Mouse (Mus musculus): Measurements from ENCODE around the gene Brms1. TPM values are rescaled to one million over a fixed set of nuclear protein-coding genes. Genes with fewer than 3 reads are reported as not detected.
A peak's percentile ranks its signal among the peaks of the same experiment; 100 is the strongest.
"Not testable (repeated sequence)": the region's sequence is repeated elsewhere in the genome, so short reads cannot be mapped to it uniquely, and the experiment has no call there.

The Brms1 gene
- 10 to 100 TPM; 11.5 to 14.1 TPM for total RNA-seq (2021)
- long read RNA-seq, experiment 1, transcript Brms1-201 (10 exons, 1,388 nt) = major isoform, 11 of 14 reads
- long read RNA-seq, experiment 1, partial matches to known transcripts = 0 of 14 reads
- long read RNA-seq, experiment 1, other reads (novel, unspliced or antisense) = 2 of 14 reads
- long read RNA-seq, experiment 2, transcript Brms1-201 (10 exons, 1,388 nt) = major isoform, 21 of 24 reads
- long read RNA-seq, experiment 2, partial matches to known transcripts = 0 of 24 reads
- long read RNA-seq, experiment 2, other reads (novel, unspliced or antisense) = 2 of 24 reads

DNA sequence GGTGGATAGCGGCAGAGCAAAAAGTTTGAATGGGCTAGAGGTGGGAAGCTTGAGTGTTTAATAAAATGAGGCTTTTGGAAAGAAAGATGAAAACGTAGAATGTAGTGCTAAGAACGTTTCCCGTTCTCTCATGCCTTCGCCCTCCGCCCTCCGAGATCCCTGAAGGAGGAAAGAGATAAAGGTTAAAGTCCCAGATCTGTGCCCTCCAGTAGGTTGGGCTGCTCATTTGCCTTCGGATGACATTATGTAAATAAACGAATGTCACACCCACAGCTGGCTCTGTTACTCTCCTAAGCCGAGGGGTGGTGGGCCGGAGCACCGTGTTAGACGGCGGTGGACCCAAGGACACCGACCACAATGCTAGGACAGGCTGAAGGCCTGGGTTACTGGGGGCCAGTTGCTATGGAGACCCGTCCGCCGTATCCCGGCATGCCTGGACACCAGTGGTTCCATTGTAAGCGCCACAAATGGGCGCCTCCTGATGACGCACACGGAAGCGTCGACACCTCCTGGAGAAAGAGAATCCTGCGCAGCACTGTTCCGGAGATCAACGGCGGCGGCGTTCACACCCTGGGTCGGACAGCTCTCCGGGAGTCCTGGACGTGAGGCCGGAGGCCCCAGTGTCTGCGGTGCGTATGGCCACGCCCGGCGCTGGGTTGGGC lies at the start of gene Brms1:
Brms1 (plus strand) TSS at position 493 of the 662 bp plus-strand sequence.
- intact Hi-C loops (cut with DNase I) = no loop called here
- peak; percentile 85 to 86 for DNase-seq

GRCm38 (mm10) chr19:4992371-4992770 lies 48.8 kb upstream of the Brms1 start:
- intact Hi-C loops (cut with DNase I) = no loop called here
- no peak for DNase-seq

- intact Hi-C loops (cut with DNase I) = no loop called here
- DNase-seq = peak; percentile 54 to 70
Measured at GRCm38 (mm10) chr19:4992904-4993303, 48.2 kb upstream of the Brms1 start.

GRCm38 (mm10) chr19:4994043-4994442 lies 47.1 kb upstream of the Brms1 start:
- no peak for DNase-seq
- intact Hi-C loops (cut with DNase I) = no loop called here

DNA sequence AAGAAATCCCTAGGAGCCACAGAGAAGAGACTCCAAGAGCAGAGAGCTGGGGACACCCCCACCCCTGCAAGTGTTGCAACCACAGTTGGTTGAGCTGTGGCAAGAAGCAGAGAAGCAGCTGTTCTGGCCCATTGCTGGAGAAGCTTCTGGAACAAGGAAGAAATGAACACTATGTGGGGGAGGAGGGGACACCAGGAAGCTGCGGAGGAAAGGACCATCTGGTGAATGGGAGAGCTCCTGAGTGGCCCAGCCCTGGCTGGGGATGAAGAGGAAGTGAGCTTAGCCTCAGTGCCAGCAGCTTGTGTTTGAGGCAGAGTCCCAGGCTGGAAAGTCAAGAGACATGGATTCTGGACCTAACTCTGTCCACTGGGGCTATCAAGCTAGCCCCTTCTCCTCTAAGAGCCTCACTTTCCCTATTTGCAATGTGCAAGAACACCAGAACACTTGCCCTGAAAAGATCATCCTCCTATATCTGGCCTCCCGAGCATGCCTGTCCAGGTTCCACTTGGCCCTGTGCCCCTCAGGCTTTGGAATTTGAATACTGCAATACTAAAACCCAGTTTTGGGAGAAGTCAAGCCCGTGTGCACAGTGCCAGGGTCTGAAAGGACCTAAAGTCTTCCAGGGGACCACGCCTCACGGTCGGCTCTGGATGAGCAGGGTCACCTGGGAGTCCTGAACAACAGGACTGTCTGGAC lies 41.6 kb upstream of the Brms1 start:
- DNase-seq = no peak
- intact Hi-C loops (cut with DNase I) = loop anchor here (10.0 kb wide), 1 partner anchor 245 kb away; the partner anchor contains the start of gene Rbm4b

DNA sequence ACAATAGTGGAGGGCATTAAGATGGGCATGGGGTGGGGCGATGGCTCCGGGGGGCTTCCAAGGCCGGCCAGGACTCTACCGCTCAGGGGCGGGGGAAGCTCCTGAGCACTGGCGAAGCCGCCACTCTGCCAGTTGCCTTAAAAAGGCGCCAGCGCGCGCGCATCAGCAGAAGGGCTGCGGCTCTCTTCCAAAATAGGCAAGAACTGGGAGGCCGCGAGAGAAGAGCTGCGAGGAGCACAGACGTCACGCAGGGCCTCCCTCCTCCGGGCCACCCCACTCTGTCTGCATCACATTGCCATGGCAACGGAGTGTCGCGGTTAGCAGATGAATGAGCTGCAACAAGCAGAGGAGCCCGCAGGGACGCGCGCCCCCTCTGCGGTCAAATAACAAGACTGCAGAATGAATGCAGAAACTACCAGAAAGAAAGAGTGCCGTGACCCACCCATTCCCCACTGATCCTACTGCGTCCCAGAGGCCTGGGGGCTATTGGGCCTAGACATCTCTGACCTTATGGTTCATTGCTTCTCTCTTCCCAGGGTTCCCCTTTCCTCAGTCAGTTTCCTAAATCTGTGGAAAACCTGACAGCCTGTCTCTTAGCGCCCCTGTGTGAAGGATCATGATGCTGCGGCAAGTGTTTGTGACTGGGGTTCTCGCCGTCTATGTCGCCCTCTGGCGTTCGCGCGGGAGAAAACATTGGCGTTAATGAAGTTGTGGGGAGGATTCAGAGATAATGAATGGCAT lies 39.3 kb upstream of the Brms1 start:
- intact Hi-C loops (cut with DNase I) = loop anchor here (1.0 to 10.0 kb wide), 2 partner anchors 21 to 247 kb away; partner anchors contain the start of gene Rbm4b
- DNase-seq = peak; percentile 57 to 64

DNA sequence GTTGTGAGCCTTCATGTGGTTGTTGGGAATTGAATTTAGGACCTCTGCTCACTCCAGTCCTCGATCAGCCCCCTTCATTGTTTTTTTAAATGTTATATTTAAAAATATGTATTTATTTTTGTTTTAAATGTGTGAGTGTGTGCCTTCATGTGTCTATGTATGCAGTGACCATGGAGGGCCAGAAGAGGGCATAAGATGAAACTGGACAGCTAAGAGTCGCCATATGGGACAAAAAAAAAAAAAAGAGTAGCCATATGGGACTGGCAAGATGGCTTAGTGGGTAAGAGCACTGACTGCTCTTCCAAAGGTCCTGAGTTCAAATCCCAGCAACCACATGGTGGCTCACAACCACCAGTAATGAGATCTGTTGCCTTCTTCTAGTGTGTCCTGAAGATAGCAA lies 37.5 kb upstream of the Brms1 start:
- intact Hi-C loops (cut with DNase I) = loop anchor here (10.0 kb wide), 1 partner anchor 249 kb away; the partner anchor contains the start of gene Rbm4b

GRCm38 (mm10) chr19:5004925-5005324 lies 36.2 kb upstream of the Brms1 start:
- no peak for DNase-seq
- intact Hi-C loops (cut with DNase I) = loop anchor here (5.0 to 10.0 kb wide), 2 partner anchors 33 to 250 kb away; partner anchors contain the start of gene Rbm4b

More for the DNA sequence above, 37.5 kb upstream of the Brms1 start:
- not testable (repeated sequence) for DNase-seq

DNA sequence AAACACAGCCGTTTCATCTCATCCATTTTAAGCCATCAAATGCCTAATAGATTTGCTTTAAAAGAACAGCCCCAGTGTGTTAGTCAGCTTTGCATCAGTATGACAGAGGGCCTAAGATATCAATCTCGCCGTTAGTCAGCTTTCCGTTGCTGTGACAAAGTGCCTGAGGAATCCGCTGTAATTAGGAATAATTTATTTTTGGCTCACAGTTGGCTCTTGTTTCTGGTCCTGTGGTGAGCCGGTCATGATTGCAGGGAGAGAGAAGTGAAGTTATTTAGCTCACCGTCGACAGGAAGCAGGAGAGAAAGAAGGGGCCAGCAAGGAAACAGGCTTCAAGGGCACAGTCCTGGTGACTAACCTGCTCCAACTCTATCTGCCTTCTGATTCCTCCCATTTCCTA lies 28.0 kb upstream of the Brms1 start:
- no peak for DNase-seq
- intact Hi-C loops (cut with DNase I) = no loop called here

DNA sequence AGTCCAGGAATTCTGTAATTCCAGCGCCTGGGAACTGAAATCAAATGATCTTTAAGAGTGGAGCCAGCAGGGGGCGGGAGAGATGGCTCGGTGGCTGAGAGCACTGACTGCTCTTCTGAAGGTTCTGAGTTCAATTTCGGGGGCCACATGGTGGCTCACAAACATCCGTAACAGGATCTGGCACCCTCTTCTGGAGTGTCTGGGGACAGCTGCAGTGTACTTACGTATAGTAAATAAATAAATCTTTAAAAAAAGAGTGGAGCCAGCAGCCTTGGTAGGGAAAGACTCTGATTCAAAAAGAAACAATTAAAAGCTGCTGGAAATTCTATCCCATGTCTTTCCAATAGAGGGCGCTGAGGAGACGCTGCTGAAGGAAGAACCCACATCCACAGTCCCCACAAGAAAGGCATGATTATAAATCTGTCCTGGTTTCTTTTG lies 26.2 kb upstream of the Brms1 start:
- intact Hi-C loops (cut with DNase I) = loop anchor here (2.0 kb wide), 1 partner anchor 58 kb away; no protein-coding TSS in a partner anchor
- DNase-seq = no peak

GRCm38 (mm10) chr19:5016221-5016742 lies 24.9 kb upstream of the Brms1 start:
- intact Hi-C loops (cut with DNase I) = no loop called here
- DNase-seq = no peak

GRCm38 (mm10) chr19:5016782-5017181 lies 24.4 kb upstream of the Brms1 start:
- intact Hi-C loops (cut with DNase I) = no loop called here
- DNase-seq = peak; percentile 31 to 53

DNA sequence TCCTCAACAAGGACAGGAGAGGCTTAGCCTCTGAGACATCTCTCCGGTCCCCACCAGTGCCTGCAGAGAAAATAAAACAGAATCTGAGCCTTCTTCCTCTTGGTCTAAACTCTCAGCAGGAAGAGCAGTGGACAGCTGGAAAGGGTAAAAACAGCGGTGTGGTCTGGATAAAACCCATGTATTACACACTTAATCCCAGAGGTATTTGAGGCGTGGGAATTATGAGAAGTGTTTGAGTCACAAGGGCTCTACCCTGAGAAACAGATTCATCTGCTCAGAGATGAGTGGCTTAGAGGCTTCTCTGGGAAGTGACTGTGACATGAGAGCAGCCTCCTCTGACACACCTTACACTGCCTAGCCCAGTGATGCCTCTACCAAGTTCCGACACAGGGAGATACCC lies 23.5 kb upstream of the Brms1 start:
- DNase-seq = no peak
- intact Hi-C loops (cut with DNase I) = no loop called here

- intact Hi-C loops (cut with DNase I) = no loop called here
- no peak for DNase-seq
Measured at GRCm38 (mm10) chr19:5018191-5018590, 23.0 kb upstream of the Brms1 start.

DNA sequence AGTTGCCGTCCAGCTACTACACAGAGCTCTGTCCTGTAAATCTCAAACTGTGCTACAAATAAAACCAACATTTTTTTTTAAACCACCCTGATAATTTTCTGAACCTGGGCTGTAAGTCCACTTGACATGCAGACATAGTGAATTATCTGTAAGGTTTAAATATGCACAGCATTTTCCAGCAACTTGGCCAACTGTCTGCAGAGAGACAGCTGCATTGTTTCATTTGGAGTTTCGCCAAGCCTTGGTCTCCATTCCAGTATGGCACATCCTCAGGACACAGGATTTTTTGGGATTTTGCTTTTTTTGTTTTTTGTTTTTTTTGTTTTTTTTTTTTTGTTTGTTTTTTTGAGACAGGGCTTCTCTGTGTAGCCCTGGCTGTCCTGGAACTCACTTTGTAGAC lies 19.7 kb upstream of the Brms1 start:
- intact Hi-C loops (cut with DNase I) = no loop called here
- DNase-seq = no peak

DNA sequence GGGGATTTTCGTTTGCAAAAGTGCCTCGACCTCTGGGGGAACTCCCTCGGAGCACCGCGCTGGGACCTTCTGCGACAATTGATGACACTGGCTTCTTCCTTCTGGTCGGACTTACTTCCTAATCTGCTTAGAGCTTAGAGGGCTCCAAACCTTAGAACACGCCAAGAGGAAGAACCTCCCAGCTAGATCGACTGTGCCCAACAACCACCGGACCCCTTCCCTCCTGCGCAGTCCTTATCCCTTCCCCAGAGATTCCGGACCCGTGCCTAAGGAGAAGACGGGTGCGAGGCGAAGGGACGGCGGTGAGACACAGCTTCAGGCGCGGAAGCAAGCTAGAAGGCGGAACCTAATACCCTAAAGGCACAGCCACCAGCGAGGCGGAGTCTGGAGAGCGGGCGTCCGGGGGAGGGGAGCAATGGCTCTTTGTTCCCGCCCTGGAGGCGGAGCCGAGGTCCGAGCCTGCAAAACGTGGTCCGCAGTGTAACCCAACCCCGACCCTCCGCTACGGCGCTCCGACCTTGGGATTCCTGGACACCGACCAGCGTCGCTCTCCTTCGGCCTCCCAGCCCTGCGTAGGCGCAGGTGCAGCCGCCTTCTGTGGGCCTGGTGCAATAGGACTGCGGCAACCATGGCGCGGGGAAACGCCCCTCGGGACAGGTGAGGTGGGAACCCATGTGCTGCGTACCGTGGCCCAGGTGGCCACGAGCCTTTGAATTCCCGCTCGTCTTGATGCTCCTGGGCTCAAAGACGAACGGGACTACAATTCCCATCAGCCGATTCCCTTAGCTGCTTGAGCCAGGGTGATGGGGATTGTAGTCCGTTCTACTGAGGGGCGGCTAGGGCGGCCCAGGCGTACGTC lies 17.3 kb upstream of the Brms1 start, which contains the start of gene Slc29a2:
Slc29a2 (plus strand) TSS at position 240 of the 859 bp plus-strand sequence.
- peak; percentile 84 to 91 for DNase-seq
- intact Hi-C loops (cut with DNase I) = no loop called here

- intact Hi-C loops (cut with DNase I) = no loop called here
- no peak for DNase-seq
Measured at GRCm38 (mm10) chr19:5026111-5026510, 15.0 kb upstream of the Brms1 start.

GRCm38 (mm10) chr19:5032686-5033085 lies 8.5 kb upstream of the Brms1 start:
- intact Hi-C loops (cut with DNase I) = no loop called here
- no peak for DNase-seq

DNA sequence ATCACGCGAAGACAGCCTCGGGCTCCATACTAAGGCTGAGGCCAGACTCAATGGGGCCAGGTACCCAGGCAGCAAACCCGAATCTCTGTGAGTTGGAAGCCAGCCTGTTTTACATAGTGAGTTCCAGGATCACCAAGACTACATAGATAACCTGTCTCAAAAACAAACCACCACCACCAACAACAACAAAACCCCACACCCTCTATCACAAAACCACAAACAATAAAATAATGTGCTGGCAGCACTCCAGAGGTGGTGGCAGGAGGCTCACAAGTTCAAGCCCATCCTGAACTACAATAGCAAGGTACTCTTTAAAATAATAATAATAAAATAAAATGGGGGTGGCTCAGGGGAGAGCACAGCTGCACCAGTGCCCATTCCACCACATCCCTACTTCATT lies 4.6 kb upstream of the Brms1 start:
- no peak for DNase-seq
- intact Hi-C loops (cut with DNase I) = no loop called here

All from gastrocnemius, postnatal 36 days (tissue).